Mouse (Mus musculus) bone marrow macrophage, adult 2 months (primary cell): Measurements from ENCODE around the gene Crlf1.

Source experiments
- CTCF ChIP-seq: IDR thresholded peaks from 2 replicates; pipeline ENCODE4 v1.5.1; 2012; ENCODE audit warnings: low read depth, mild to moderate bottlenecking, low read length, moderate library complexity
- POLR2A ChIP-seq: IDR thresholded peaks from 2 replicates; pipeline ENCODE4 v1.6.1; 2012; ENCODE audit warnings: mild to moderate bottlenecking, low read depth, low read length, borderline replicate concordance

GRCm38 (mm10) chr8:70445988-70446387, 47.0 kb upstream of the Crlf1 start:
- TF ChIP-seq CTCF (no peak), POLR2A (no peak)
